ENCODE assay signal across 9 mouse cellular contexts in genomic region chr2:73351927-73352374, GRCm38 (mm10). TPM values are rescaled to one million over a fixed set of nuclear protein-coding genes. Genes with fewer than 3 reads are reported as not detected.
DNase-seq lines count a peak whose midpoint lies in the region; ATAC-seq lines count a peak whose summit lies in the region.
"Had no signal": no experiment of that assay in that cellular context is flagged by ENCODE, and none has a peak within 500 bp of the region (broad histone marks: within the 10 kb centered on the region; RNA-seq: fewer than 3 reads in every experiment).

No protein-coding gene starts in this region.

- ATAC-seq in lung, embryonic 15.5 days (ENCODE audit: borderline replicate concordance, extremely low read depth, low FRiP score, low TSS enrichment) = peak; percentile 57; the same call in 1 of the 2 replicates

- no peak overlapping the region for H3K9ac ChIP-seq in lung, embryonic 15.5 days
- H3K9ac ChIP-seq: liver, embryonic 15.5 days had no signal

- peaks cover 5% of the 10 kb centered on the region; the same call in 1 of the 2 replicates for H3K4me1 ChIP-seq in lung, embryonic 15.5 days
- H3K4me1 ChIP-seq in midbrain, embryonic 10.5 days = peaks cover 10% of the 10 kb centered on the region; the same call in 1 of the 2 replicates

- 22% methylated on average over 7 of the region's 7 CpGs for WGBS in lung, embryonic 15.5 days
- WGBS in midbrain, embryonic 10.5 days = 74% methylated on average over 7 of the region's 7 CpGs

- intact Hi-C loops in left cerebral cortex, postnatal 14 days (cut with DNase I) = no loop called here
- intact Hi-C loops in heart, postnatal 10 days (cut with DNase I) = no loop called here

- H3K4me2 ChIP-seq in lung, embryonic 15.5 days = peak overlapping the region; percentile 30
- H3K4me2 ChIP-seq: liver, embryonic 15.5 days had no signal

- H3K27me3 ChIP-seq in lung, embryonic 15.5 days = no peaks in the 10 kb centered on the region
- H3K27me3 ChIP-seq in midbrain, embryonic 10.5 days (ENCODE audit: low read depth, poor library complexity, severe bottlenecking) = no peaks in the 10 kb centered on the region
- H3K27me3 ChIP-seq: liver, embryonic 15.5 days had no signal

- no peaks in the 10 kb centered on the region for H3K36me3 ChIP-seq in lung, embryonic 15.5 days
- no peaks in the 10 kb centered on the region for H3K36me3 ChIP-seq in midbrain, embryonic 10.5 days

- H3K9me3 ChIP-seq in lung, embryonic 15.5 days = no peaks in the 10 kb centered on the region
- no peaks in the 10 kb centered on the region for H3K9me3 ChIP-seq in midbrain, embryonic 10.5 days (replicated peaks)
- H3K9me3 ChIP-seq: liver, embryonic 15.5 days had no signal

- 0 out of 2 replicates have a peak overlapping the region, but pooled peaks have one; percentile 15 for H3K27ac ChIP-seq in lung, embryonic 15.5 days
- no peak overlapping the region for H3K27ac ChIP-seq in midbrain, embryonic 10.5 days (replicated peaks)

- H3K4me3 ChIP-seq in lung, embryonic 15.5 days = no peak overlapping the region
- no peak overlapping the region for H3K4me3 ChIP-seq in midbrain, embryonic 10.5 days
- H3K4me3 ChIP-seq: liver, embryonic 15.5 days had no signal

- DNase-seq in left cerebral cortex, adult 11 months (ENCODE audit: low spot score) = peak; percentile 38
- DNase-seq in left cerebral cortex, postnatal 14 days (ENCODE audit: low spot score in 2 of 2) = no peak
- peak; percentile 73 for DNase-seq in cerebellum, adult 9-10 months
- peak; percentile 42 to 45 for DNase-seq in heart, postnatal 10 days
- no peak for DNase-seq in thymus, postnatal 10 days (ENCODE audit: low spot score in 2 of 2)
- no peak for DNase-seq in adrenal gland, postnatal 4 days (ENCODE audit: low spot score in 2 of 2)
- no peak for DNase-seq in midbrain, embryonic 10.5 days (ENCODE audit: low spot score)

RNA-seq across cellular contexts. Expression of gene Gpr155, which starts 34.4 kb away (rescaled TPM):
- 10 to 100 TPM; 31.3 to 37.2 TPM for total RNA-seq in left cerebral cortex, postnatal 14 days (2021)
- total RNA-seq in heart, postnatal 10 days (2021) = 10 to 100 TPM in 1 of 2 experiments, 1 to 10 TPM in 1; 8.4 to 10.1 TPM
- polyA plus RNA-seq in lung, embryonic 15.5 days (2015; fragmentation: Nextera tagmentation; extraction: Ambion mirVana) = 6.3 and 6.4 TPM in 2 replicates
- 1 to 10 TPM; 8.1 to 9.2 TPM for total RNA-seq in adrenal gland, postnatal 4 days (2021)
- polyA plus RNA-seq in midbrain, embryonic 10.5 days (2016; fragmentation: Nextera tagmentation; extraction: Ambion mirVana) = 1.7 and 2.3 TPM in 2 replicates

RNA-seq across cellular contexts. Expression of gene Cir1, which starts 39.5 kb away (rescaled TPM):
- total RNA-seq in left cerebral cortex, postnatal 14 days (2021) = 10 to 100 TPM; 23.0 to 23.6 TPM
- 10 to 100 TPM; 13.7 to 14.0 TPM for total RNA-seq in heart, postnatal 10 days (2021)
- 24.5 and 25.7 TPM in 2 replicates for polyA plus RNA-seq in lung, embryonic 15.5 days (2015; fragmentation: Nextera tagmentation; extraction: Ambion mirVana)
- total RNA-seq in adrenal gland, postnatal 4 days (2021) = 10 to 100 TPM; 25.3 to 28.8 TPM
- 14.0 and 19.0 TPM in 2 replicates for polyA plus RNA-seq in midbrain, embryonic 10.5 days (2016; fragmentation: Nextera tagmentation; extraction: Ambion mirVana)

RNA-seq across cellular contexts. Expression of gene Scrn3, which starts 39.5 kb away (rescaled TPM):
- total RNA-seq in left cerebral cortex, postnatal 14 days (2021) = 10 to 100 TPM; 13.6 to 14.4 TPM
- 10 to 100 TPM; 14.0 to 17.4 TPM for total RNA-seq in heart, postnatal 10 days (2021)
- 18.1 and 21.1 TPM in 2 replicates for polyA plus RNA-seq in lung, embryonic 15.5 days (2015; fragmentation: Nextera tagmentation; extraction: Ambion mirVana)
- total RNA-seq in adrenal gland, postnatal 4 days (2021) = 10 to 100 TPM; 15.1 to 22.8 TPM
- polyA plus RNA-seq in midbrain, embryonic 10.5 days (2016; fragmentation: Nextera tagmentation; extraction: Ambion mirVana) = 12.4 and 12.7 TPM in 2 replicates

Comparison
In these comparisons a context has a peak if more than half of its experiments do, and no peak if none do; other contexts are left out.
1. DNase-seq: peak in left cerebral cortex, adult 11 months (single experiment), cerebellum, adult 9-10 months (single experiment) and heart, postnatal 10 days (2 of 2); none in left cerebral cortex, postnatal 14 days (0 of 2), thymus, postnatal 10 days (0 of 2), adrenal gland, postnatal 4 days (0 of 2) and midbrain, embryonic 10.5 days (single experiment).